Mouse (Mus musculus) lung, postnatal 0 days (tissue): Measurements from ENCODE around the gene Nedd9. TPM values are rescaled to one million over a fixed set of nuclear protein-coding genes. Genes with fewer than 3 reads are reported as not detected.

Experiments used
- ATAC-seq: fragments of 200-750 bp; cut with Nextera tagmentation; 2 replicates; pipeline ENCODE4 v1.8.0; 2017; ENCODE audit warnings: moderate library complexity
- DNase-seq: peaks from one replicate; pipeline ENCODE4 v3.0.0-alpha.2; 2016; ENCODE audit warnings: low spot score
- H3K27ac ChIP-seq: fragments of 300-500 bp; sonication (generic); 2 replicates; pipeline ENCODE4 v1.5.1; 2014; ENCODE audit warnings: antibody characterized with exemption, mild to moderate bottlenecking, low read length, mixed read lengths
- H3K27me3 ChIP-seq: fragments of 300-500 bp; sonication (generic); replicated peaks from 2 replicates; pipeline ENCODE4 v1.6.1; 2014; ENCODE audit warnings: low read length, mixed read lengths; ENCODE audit not compliant: insufficient read depth
- H3K36me3 ChIP-seq: fragments of 300-500 bp; sonication (generic); 2 replicates; pipeline ENCODE4 v1.6.1; 2014; ENCODE audit warnings: low read length, mixed read lengths; ENCODE audit not compliant: insufficient read depth
- H3K4me1 ChIP-seq: fragments of 300-500 bp; sonication (generic); 2 replicates; pipeline ENCODE4 v1.6.1; 2014; ENCODE audit warnings: antibody characterized with exemption, low read depth, low read length, mixed read lengths; ENCODE audit not compliant: insufficient read depth
- H3K4me2 ChIP-seq: fragments of 300-500 bp; sonication (generic); replicated peaks from 2 replicates; pipeline ENCODE4 v1.6.1; 2014; ENCODE audit warnings: low read depth, mild to moderate bottlenecking, low read length, moderate library complexity, mixed read lengths
- H3K4me3 ChIP-seq: fragments of 300-500 bp; sonication (generic); 2 replicates; pipeline ENCODE4 v1.5.1; 2014; ENCODE audit warnings: low read depth, low read length
- H3K9ac ChIP-seq: fragments of 300-500 bp; sonication (generic); replicated peaks from 2 replicates; pipeline ENCODE4 v1.6.1; 2014; ENCODE audit warnings: low read depth, mild to moderate bottlenecking
- H3K9me3 ChIP-seq: fragments of 300-500 bp; sonication (generic); 2 replicates; pipeline ENCODE4 v1.6.1; 2016; ENCODE audit warnings: low read length, mixed read lengths
- CTCF ChIP-seq: IDR thresholded peaks from 2 replicates; pipeline ENCODE4 v1.5.1; 2016; ENCODE audit warnings: antibody characterized with exemption, mild to moderate bottlenecking
- EP300 ChIP-seq: IDR thresholded peaks from 2 replicates; pipeline ENCODE4 v1.6.1; 2016; ENCODE audit warnings: antibody characterized with exemption, mild to moderate bottlenecking, control low read depth
- WGBS: fragments of 180-500 bp; shearing (Covaris S2); extraction: QIAGEN DNeasy Blood & Tissue Kit; methylation state at CpG from one replicate; pipeline ENCODE4 v1.1.7; 2014; 5-methylcytosine and 5-hydroxymethylcytosine counted together
- polyA plus RNA-seq: library from polyadenylated mRNA; unstranded; fragments of >200 nt; fragmentation: Nextera tagmentation; extraction: Ambion mirVana; gene quantifications from 2 replicates; pipeline ENCODE4 v1.2.1, GENCODE M21; 2015

The Nedd9 gene
- polyA plus RNA-seq, 1 experiment from 2014 or later = 79.1 TPM

GRCm38 (mm10) chr13:41433201-41433600, 54.0 kb downstream of the Nedd9 start:
- ATAC-seq (peak; percentile 20), DNase-seq (peak; percentile 43)
- no peaks in the 10 kb centered on the region for H3K9me3 ChIP-seq
- no peak overlapping the region for H3K9ac ChIP-seq
- H3K27ac ChIP-seq = no peak overlapping the region
- H3K4me1 ChIP-seq = 0 out of 2 replicates have a peak, but pooled peaks cover 6% of the 10 kb centered on the region
- H3K27me3 ChIP-seq = no peaks in the 10 kb centered on the region
- H3K4me3 ChIP-seq = no peak overlapping the region
- no peak for TF ChIP-seq EP300
- TF ChIP-seq CTCF = no peak
- WGBS = 76% methylated on average over 6 of the region's 6 CpGs
- no peak overlapping the region for H3K4me2 ChIP-seq
- H3K36me3 ChIP-seq = no peaks in the 10 kb centered on the region

DNA sequence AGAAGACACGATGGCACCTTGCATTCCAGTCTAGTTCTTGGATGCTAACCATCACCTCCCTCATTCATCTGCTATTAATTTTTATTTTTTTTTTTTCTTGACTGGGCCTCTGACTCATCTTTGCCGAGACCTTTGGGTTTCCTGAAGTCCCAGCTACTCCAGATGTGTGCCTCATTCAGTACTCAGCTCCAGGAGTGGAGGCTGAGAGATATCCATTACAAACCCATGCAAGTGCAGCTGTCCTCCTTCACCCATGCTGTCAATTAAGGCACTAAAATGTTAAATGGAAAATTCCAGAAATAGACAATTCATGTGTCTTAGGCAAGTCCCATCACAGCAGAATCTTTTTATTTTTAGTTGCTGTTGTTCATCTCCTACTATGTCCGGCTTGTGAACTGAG, 55.4 kb downstream of the Nedd9 start:
- ATAC-seq = peak; percentile 53
- DNase-seq = peak; percentile 77
- Histone ChIP-seq H3K27me3 (no peaks in the 10 kb centered on the region), H3K4me1 (0 out of 2 replicates have a peak, but pooled peaks cover 4% of the 10 kb centered on the region), H3K27ac (no peak overlapping the region), H3K36me3 (no peaks in the 10 kb centered on the region), H3K4me3 (no peak overlapping the region), H3K9ac (no peak overlapping the region), H3K9me3 (no peaks in the 10 kb centered on the region), H3K4me2 (no peak overlapping the region)
- 65% methylated on average over 3 of the region's 3 CpGs for WGBS
- TF ChIP-seq CTCF (no peak), EP300 (no peak)

DNA sequence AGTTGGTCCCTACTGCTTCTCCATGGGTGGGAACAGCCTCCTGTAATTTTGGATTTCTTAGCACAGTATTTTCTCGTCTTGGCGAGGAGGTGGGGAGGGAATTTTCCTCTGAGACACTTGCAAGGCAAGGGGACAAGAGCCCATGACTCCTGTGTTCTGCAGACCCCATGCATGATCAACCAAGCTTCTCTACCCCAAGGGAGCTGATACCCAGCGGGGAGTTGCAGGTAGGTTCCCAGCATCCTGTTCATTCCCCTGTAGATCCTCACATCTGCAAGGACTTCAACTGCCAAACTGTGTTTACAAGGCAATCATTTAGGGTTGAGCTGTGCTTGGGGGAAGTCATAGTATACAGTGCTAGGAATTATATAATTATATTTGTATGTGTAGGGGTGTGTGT, 60.1 kb downstream of the Nedd9 start:
- H3K9me3 ChIP-seq = no peaks in the 10 kb centered on the region
- WGBS = 79% methylated on average over 3 of the region's 3 CpGs
- no peak for ATAC-seq

GRCm38 (mm10) chr13:41423463-41424074, 63.6 kb downstream of the Nedd9 start:
- H3K27me3 ChIP-seq = no peaks in the 10 kb centered on the region
- H3K9me3 ChIP-seq = no peaks in the 10 kb centered on the region
- no peak overlapping the region for H3K4me3 ChIP-seq
- H3K9ac ChIP-seq = no peak overlapping the region
- peak overlapping the region; percentile 21; the same call in 1 of the 2 replicates for H3K27ac ChIP-seq
- no peak overlapping the region for H3K4me2 ChIP-seq
- peaks cover 2% of the 10 kb centered on the region; the same call in 1 of the 2 replicates for H3K4me1 ChIP-seq
- DNase-seq (peak; percentile 72), ATAC-seq (peak; percentile 66)
- WGBS = 41% methylated on average over 10 of the region's 10 CpGs
- no peak for TF ChIP-seq CTCF
- TF ChIP-seq EP300 = no peak
- no peaks in the 10 kb centered on the region for H3K36me3 ChIP-seq

More for the DNA sequence above, 60.1 kb downstream of the Nedd9 start:
- no peaks in the 10 kb centered on the region for H3K27me3 ChIP-seq
- no peak for DNase-seq
- H3K4me3 ChIP-seq = no peak overlapping the region
- H3K36me3 ChIP-seq = no peaks in the 10 kb centered on the region
- TF ChIP-seq CTCF = no peak
- no peak for TF ChIP-seq EP300
- H3K4me2 ChIP-seq = no peak overlapping the region
- no peak overlapping the region for H3K9ac ChIP-seq
- no peak overlapping the region for H3K27ac ChIP-seq
- peaks cover 2% of the 10 kb centered on the region; the same call in 1 of the 2 replicates for H3K4me1 ChIP-seq

GRCm38 (mm10) chr13:41422581-41422980, 64.6 kb downstream of the Nedd9 start:
- DNase-seq (no peak), ATAC-seq (no peak)
- no peak overlapping the region for H3K27ac ChIP-seq
- no peak overlapping the region for H3K9ac ChIP-seq
- peaks cover 2% of the 10 kb centered on the region; the same call in 1 of the 2 replicates for H3K4me1 ChIP-seq
- H3K4me2 ChIP-seq = no peak overlapping the region
- TF ChIP-seq EP300 (no peak), CTCF (no peak)
- H3K9me3 ChIP-seq = no peaks in the 10 kb centered on the region
- H3K36me3 ChIP-seq = no peaks in the 10 kb centered on the region
- WGBS = 55% methylated on average over 5 of the region's 5 CpGs
- no peaks in the 10 kb centered on the region for H3K27me3 ChIP-seq
- H3K4me3 ChIP-seq = no peak overlapping the region

GRCm38 (mm10) chr13:41420376-41420775, 66.8 kb downstream of the Nedd9 start:
- Histone ChIP-seq H3K36me3 (no peaks in the 10 kb centered on the region), H3K9me3 (no peaks in the 10 kb centered on the region), H3K4me1 (peaks cover 2% of the 10 kb centered on the region; the same call in 1 of the 2 replicates), H3K27ac (no peak overlapping the region), H3K9ac (no peak overlapping the region), H3K4me3 (no peak overlapping the region), H3K4me2 (no peak overlapping the region), H3K27me3 (no peaks in the 10 kb centered on the region)
- 79% methylated on average over 4 of the region's 4 CpGs for WGBS
- DNase-seq (no peak), ATAC-seq (no peak)
- TF ChIP-seq CTCF (no peak), EP300 (no peak)
